Mouse (Mus musculus): ENCODE results near the gene Fchsd2. TPM values are rescaled to one million over a fixed set of nuclear protein-coding genes. Genes with fewer than 3 reads are reported as not detected.

The Fchsd2 gene
- polyA plus RNA-seq, 1 experiment from 2014 or later = 38.6 TPM

DNA sequence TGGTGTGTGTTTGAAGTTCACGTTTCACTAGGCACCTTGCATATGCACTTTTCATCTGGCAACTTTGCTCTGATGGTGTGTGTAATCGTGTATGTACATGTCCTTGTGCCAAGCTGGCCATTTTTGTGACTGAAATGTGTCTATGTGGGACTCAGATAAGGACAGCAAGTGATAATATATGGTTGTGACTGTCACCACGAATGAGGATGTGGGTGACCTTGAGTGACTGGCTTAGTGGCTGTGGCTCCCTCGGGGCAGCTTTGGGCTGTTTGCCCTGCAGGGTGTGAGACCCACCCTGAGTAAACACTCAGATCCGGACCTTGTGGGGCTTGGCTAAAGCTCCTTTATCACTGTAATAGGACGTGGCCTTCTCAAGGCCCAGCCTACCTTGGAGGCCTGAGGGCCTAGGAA is 223.9 kb downstream of the Fchsd2 start:
- ATAC-seq (ENCODE audit: low FRiP score) = no peak
- Histone ChIP-seq H3K4me3 (no peak overlapping the region), H3K9ac (no peak overlapping the region), H3K27ac (no peak overlapping the region), H3K9me3 (no peaks in the 10 kb centered on the region), H3K36me3 (no peaks in the 10 kb centered on the region), H3K27me3 (peaks cover 33% of the 10 kb centered on the region), H3K4me1 (replicated peaks) (peaks cover 11% of the 10 kb centered on the region), H3K4me2 (no peak overlapping the region)
- 74% methylated on average over 6 of the region's 6 CpGs for WGBS

DNA sequence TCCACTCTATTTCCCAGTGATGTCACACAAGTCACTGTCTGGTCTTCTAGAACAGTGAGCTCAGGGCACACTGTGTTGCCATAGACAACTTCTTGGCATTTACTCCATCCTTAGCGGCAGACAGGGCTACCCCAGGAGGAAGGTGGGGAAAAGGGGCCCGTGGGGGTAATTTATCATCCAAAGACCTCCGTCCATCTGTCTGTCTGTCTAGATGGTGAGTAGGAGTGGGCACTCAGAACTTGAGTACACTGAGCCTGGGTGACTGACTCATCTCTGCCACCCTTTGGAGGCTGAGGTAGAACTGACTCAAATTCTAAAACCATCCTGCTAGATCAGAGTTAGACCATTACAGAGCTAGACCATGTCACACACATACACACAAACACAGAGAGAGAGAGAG is 224.4 kb downstream of the Fchsd2 start, which contains the start of gene Stard10:
Stard10 (plus strand) TSS at position 73 of the 400 bp plus-strand sequence.
- Histone ChIP-seq H3K4me2 (no peak within 1 kb of the TSS), H3K9ac (no peak within 1 kb of the TSS), H3K4me1 (replicated peaks) (peaks cover 16% of the 10 kb centered on the region), H3K36me3 (no peaks in the 10 kb centered on the region), H3K4me3 (no peak within 1 kb of the TSS), H3K27me3 (peaks cover 34% of the 10 kb centered on the region), H3K9me3 (no peaks in the 10 kb centered on the region), H3K27ac (no peak within 1 kb of the TSS)
- ATAC-seq (ENCODE audit: low FRiP score) = no peak
- 78% methylated on average over 3 of the region's 3 CpGs for WGBS

DNA sequence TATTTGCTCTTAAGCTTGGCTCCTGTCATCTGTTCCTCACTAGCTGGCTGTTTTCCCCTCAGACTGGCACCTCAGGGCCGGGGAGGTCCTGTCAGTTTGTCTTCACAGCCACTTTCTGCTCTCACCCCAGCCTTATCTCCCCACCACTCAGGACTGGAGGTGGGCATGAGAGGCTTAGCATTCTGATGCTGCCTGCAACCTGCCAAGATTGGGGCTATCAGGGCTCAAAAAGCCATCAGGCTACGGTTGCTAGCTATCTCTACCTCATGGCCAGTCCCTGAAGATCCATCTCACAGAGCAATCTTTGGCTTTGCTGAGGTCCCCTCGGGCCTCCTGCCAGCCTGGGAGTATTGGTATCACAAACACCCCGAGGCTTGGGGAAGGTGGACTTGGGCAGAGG is 226.2 kb downstream of the Fchsd2 start:
- ATAC-seq (ENCODE audit: low FRiP score) = no peak
- H3K9ac ChIP-seq = no peak overlapping the region
- WGBS = 72% methylated on average over 4 of the region's 4 CpGs

DNA sequence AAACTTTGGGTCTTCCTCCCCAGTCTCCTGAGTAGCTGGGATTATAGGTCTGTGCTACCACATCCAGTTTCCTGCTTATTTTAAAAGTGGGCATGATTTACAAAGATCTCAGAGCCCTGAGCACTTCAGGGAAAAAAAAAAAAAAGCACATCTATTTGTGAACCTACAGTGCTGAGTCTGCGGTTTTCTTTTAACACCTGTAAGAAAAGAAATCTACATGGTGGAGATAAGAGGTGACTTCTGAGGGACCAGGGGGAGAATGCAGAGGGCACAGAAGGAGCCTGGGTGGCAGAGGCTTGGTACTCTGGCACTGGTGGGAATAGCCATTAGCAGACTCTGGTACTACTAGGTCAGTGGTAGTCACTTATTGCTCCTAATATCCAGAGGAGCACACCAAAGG is 227.1 kb downstream of the Fchsd2 start:
- Histone ChIP-seq H3K36me3 (no peaks in the 10 kb centered on the region), H3K27ac (no peak overlapping the region), H3K4me2 (no peak overlapping the region), H3K27me3 (peaks cover 45% of the 10 kb centered on the region), H3K4me1 (replicated peaks) (peaks cover 26% of the 10 kb centered on the region), H3K9me3 (no peaks in the 10 kb centered on the region), H3K9ac (no peak overlapping the region), H3K4me3 (no peak overlapping the region)
- ATAC-seq (ENCODE audit: low FRiP score) = no peak
- 89% methylated on average over 1 of the region's 1 CpGs for WGBS

More for the DNA sequence above, 226.2 kb downstream of the Fchsd2 start:
- peaks cover 26% of the 10 kb centered on the region for H3K4me1 ChIP-seq (replicated peaks)
- no peak overlapping the region for H3K4me3 ChIP-seq
- H3K9me3 ChIP-seq = no peaks in the 10 kb centered on the region
- no peak overlapping the region for H3K4me2 ChIP-seq
- no peak overlapping the region for H3K27ac ChIP-seq
- no peaks in the 10 kb centered on the region for H3K36me3 ChIP-seq
- peaks cover 45% of the 10 kb centered on the region for H3K27me3 ChIP-seq

DNA sequence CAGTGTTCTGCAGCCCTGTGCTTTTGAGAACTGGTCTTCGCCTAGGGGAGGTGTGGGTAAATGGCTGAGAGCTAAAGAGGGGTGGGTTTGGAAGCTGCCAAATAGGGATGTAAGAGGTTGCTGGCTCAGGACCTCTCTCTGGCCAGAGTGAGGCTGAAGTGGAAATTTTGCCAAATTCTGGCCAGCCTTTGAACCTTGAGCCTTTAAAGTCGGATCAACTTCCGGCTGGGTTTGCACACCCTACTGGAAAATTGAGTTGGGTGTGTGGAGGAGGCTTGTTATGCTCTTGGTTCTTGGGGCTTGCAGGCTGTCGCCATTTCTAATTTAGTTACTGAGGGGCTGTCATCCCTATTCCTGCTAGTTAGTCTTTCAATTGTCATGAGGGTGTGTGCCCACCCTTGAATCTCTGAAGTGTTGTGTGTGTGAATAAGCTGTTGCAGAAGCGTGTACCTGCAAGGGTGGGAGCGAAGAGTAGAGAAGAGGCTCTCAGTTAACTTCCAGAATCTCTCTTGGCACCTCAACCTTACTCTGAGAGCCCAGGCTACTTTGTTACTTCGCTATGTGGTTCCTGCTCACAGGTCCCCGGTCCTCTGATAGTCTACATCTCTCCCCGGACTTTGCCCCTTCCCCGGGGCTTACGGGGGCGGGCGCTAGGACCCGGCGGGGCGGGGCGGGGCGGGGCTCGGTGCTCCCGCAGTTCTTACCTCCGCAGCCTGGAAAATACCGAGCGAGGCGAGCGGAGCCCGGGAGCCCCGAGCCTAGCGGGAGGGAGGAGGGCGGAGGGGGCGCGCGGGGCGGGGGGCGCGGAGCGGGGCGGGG is 227.9 kb downstream of the Fchsd2 start:
- no peaks in the 10 kb centered on the region for H3K9me3 ChIP-seq
- H3K9ac ChIP-seq = peak overlapping the region; percentile 84
- no peak overlapping the region for H3K27ac ChIP-seq
- peak; percentile 78 for ATAC-seq (ENCODE audit: low FRiP score)
- H3K4me1 ChIP-seq (replicated peaks) = peaks cover 26% of the 10 kb centered on the region
- H3K36me3 ChIP-seq = no peaks in the 10 kb centered on the region
- peak overlapping the region; percentile 98 for H3K4me2 ChIP-seq
- WGBS = 9% methylated on average over 21 of the region's 37 CpGs
- H3K4me3 ChIP-seq = peak overlapping the region; percentile 71
- peaks cover 45% of the 10 kb centered on the region for H3K27me3 ChIP-seq

DNA sequence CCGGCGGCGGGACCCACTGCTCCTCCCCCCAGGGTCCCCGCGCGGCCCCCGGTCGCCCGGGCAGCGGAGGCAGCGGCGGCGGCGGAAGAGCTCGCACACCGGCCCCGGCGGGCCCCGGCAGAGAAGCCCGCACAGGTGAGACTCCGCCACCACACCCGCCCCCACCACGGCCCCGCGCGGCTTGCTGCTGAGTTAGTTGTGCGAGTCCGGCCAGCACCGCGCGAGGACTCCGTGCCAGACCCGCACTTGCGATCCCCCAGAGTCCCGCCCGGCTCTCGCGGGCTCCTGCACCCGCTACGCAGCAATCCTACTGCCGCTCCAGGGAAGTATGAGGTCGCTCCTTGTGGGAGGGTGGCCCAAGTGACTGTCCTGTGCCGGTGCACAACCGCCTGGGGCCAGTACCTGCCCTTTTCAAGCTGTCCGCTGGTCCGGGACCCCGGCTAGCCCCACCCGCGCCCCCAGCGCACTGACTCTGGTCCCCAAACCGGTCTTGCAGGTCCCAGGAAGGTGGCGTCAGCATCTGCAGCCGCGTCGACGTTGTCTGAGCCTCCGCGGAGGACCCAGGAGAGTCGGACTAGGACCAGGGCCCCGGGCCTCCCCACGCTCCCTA is 228.7 kb downstream of the Fchsd2 start:
- peaks cover 26% of the 10 kb centered on the region for H3K4me1 ChIP-seq (replicated peaks)
- ATAC-seq (ENCODE audit: low FRiP score) = peak; percentile 61
- H3K36me3 ChIP-seq = no peaks in the 10 kb centered on the region
- no peaks in the 10 kb centered on the region for H3K9me3 ChIP-seq
- no peak overlapping the region for H3K27ac ChIP-seq
- H3K4me2 ChIP-seq = peak overlapping the region; percentile 98
- H3K9ac ChIP-seq = peak overlapping the region; percentile 84
- H3K4me3 ChIP-seq = peak overlapping the region; percentile 71
- H3K27me3 ChIP-seq = peaks cover 45% of the 10 kb centered on the region
- WGBS = under 1% methylated on average over 39 of the region's 61 CpGs

DNA sequence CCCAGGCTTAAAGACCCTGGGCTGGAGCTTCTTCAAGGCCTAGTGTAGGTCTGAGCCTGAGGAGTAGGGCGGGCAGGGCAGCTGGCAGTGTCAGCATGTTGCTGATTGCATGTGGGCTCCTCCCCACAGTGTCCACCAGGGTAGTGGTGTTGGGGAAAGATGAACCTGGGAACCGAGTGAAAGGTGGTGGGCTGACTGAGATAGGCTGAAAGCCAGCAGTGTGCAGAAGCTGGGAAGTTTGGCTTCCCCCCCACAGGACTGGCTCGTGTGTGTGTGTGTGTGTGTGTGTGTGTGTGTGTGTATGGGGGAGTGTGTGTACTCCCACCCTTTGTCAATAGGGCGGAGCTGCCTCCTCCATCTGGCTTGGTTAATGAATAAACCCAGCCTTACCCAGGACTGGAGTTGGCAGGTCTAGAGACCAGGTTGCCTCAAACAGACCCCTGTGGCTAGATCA is 230.5 kb downstream of the Fchsd2 start:
- no peak for ATAC-seq (ENCODE audit: low FRiP score)

DNA sequence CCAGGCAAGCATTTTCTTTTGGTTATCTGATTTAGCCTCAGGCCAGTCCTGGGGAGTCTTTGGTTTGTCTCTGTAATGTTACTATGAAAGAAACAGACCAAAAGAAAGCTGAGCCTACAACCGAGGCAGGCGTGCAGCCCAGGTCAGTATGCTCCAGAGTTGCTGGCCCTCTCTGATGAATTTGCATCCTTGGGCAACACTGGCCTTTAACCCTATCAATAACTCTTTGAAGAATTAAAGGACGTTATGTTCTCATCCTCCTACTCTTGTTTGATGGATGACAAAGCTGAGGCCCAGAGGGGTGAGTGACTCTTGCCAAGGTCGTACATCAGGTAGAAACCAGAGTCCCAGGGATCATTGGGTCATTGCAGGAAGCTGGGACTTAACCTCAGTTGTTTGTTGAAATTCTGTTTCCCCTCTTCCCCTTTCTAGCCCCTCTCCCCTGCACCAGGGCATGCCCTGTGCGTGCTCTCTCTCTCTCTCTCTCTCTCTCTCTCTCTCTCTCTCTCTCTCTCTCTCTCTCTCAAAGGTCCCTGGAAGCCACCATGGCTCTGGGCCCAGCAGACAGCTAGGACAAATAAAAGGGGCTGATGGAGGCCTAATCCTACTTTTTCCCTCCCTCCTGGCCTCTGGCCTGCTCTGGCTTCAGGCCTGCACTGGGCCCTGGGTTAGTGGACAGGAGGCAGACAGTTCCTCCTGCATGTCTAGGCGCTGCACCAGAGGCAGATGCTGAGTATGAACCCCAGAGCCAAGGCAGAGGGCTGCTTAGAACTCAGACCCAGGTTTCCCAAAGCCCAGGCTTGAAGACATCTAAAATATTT is 231.7 kb downstream of the Fchsd2 start:
- ATAC-seq (ENCODE audit: low FRiP score) = no peak

More for the DNA sequence above, 230.5 kb downstream of the Fchsd2 start:
- H3K4me1 ChIP-seq (replicated peaks) = peaks cover 26% of the 10 kb centered on the region
- H3K27ac ChIP-seq = no peak overlapping the region
- 0 out of 2 replicates have a peak overlapping the region, but pooled peaks have one; percentile 25 for H3K9ac ChIP-seq
- WGBS = 63% methylated on average over 4 of the region's 4 CpGs
- H3K36me3 ChIP-seq = no peaks in the 10 kb centered on the region
- H3K4me2 ChIP-seq = no peak overlapping the region
- H3K9me3 ChIP-seq = no peaks in the 10 kb centered on the region
- no peak overlapping the region for H3K4me3 ChIP-seq
- H3K27me3 ChIP-seq = peaks cover 41% of the 10 kb centered on the region

DNA sequence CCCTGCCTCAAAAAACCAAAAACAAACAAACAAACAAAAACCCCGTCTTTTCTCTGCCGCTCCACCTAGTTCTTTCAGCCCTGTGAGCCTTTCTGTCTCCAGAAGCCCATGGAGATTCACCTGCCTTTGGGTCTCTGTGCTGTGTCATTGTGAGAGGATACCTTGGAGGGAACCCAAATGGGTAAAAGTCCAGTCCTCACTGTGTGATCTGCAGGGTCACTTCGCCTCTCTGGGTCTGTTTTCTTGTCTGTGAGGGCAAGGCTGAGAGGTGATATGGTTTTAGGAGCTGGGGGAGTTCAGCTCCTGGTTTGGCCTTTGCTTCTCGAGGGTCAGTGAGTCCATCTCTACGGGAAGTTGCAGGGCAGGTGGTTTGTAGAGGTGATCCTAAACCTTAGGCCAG is 233.3 kb downstream of the Fchsd2 start:
- no peaks in the 10 kb centered on the region for H3K36me3 ChIP-seq
- peaks cover 19% of the 10 kb centered on the region for H3K27me3 ChIP-seq
- 80% methylated on average over 5 of the region's 5 CpGs for WGBS
- no peak overlapping the region for H3K4me3 ChIP-seq
- no peak for ATAC-seq (ENCODE audit: low FRiP score)
- peaks cover 38% of the 10 kb centered on the region for H3K4me1 ChIP-seq (replicated peaks)
- no peak overlapping the region for H3K9ac ChIP-seq
- H3K4me2 ChIP-seq = no peak overlapping the region
- no peaks in the 10 kb centered on the region for H3K9me3 ChIP-seq
- no peak overlapping the region for H3K27ac ChIP-seq

More for the DNA sequence above, 231.7 kb downstream of the Fchsd2 start:
- Histone ChIP-seq H3K4me2 (no peak overlapping the region), H3K27me3 (peaks cover 31% of the 10 kb centered on the region), H3K9me3 (no peaks in the 10 kb centered on the region), H3K27ac (no peak overlapping the region), H3K4me3 (no peak overlapping the region), H3K36me3 (no peaks in the 10 kb centered on the region), H3K9ac (no peak overlapping the region), H3K4me1 (replicated peaks) (peaks cover 36% of the 10 kb centered on the region)
- WGBS = 75% methylated on average over 5 of the region's 6 CpGs

DNA sequence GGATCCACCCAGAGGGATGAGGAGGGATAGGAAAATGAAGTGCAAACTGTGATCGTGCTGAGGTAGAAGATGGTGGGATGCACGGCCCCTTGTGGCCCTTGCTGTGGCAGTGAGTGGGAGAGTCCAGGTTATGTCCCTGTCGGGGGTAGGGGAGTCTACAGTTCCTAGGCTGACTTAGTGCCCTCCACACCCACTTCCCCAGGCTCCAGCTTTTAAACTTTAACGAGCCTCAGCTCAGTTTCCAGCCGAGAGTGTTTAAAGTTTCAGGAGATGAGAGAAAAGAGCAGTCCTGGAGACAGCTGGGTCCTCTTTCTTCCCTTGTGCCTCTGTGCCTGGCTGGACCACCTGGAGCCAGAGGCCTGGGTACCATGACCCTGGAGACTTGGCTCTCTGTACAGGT is 234.6 kb downstream of the Fchsd2 start:
- Histone ChIP-seq H3K4me2 (no peak overlapping the region), H3K36me3 (no peaks in the 10 kb centered on the region), H3K27ac (no peak overlapping the region), H3K4me3 (no peak overlapping the region), H3K4me1 (replicated peaks) (peaks cover 29% of the 10 kb centered on the region), H3K27me3 (peaks cover 9% of the 10 kb centered on the region), H3K9ac (no peak overlapping the region), H3K9me3 (no peaks in the 10 kb centered on the region)
- 66% methylated on average over 5 of the region's 5 CpGs for WGBS
- ATAC-seq (ENCODE audit: low FRiP score) = no peak

DNA sequence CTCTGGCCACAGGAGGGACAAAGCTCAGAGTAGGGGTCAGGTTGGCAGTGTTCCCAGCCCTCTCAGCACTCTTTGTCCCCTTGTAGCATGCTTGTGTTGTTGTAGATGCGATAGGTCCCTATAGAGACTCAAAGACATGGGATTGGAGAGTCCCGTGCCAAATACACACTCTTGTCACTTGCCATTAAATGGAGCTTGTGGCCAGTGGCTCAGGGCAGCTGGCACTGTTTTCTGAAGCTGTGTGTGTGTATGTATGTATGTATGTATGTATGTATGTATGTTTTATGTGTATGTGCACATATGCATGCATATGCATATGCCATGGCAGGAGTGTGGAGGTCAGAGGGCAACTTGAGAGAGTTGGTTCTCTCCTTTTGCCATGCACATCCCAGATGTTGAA is 235.1 kb downstream of the Fchsd2 start:
- Histone ChIP-seq H3K36me3 (no peaks in the 10 kb centered on the region), H3K4me1 (replicated peaks) (peaks cover 26% of the 10 kb centered on the region), H3K9me3 (no peaks in the 10 kb centered on the region), H3K4me2 (no peak overlapping the region), H3K27me3 (0 out of 2 replicates have a peak, but pooled peaks cover 4% of the 10 kb centered on the region), H3K4me3 (no peak overlapping the region), H3K27ac (no peak overlapping the region), H3K9ac (no peak overlapping the region)
- no peak for ATAC-seq (ENCODE audit: low FRiP score)
- 90% methylated on average over 2 of the region's 2 CpGs for WGBS

DNA sequence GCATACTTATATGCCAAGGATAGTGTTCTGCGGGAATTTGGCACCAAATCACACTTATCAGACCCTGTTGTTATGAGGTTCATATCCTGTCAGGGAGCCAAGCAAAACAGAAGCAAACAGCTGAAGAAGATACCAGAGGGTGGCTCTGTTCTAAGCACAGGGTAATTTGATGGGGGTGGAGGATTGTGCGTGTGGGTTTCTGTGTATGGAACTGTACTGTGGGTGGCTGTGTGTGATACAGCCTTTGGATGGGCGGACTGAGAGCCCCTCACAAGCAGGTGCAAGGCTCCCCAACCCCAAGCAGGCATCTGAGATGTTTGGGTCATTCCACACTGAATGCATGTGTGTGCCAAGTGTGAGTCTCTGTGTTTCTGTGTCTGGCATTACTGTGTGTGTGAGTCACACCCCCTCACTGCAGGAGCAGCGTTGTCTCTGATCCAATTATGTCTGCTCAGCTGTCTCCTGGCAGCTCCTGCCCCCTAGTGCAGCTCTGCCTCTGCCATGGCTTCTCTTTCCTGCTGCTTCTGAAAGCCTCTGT is 236.0 kb downstream of the Fchsd2 start:
- H3K9ac ChIP-seq = peak overlapping the region; percentile 43
- peak; percentile 46; the same call in 1 of the 2 replicates for ATAC-seq (ENCODE audit: low FRiP score)

More for the DNA sequence above, 236.0 kb downstream of the Fchsd2 start:
- no peak overlapping the region for H3K4me2 ChIP-seq
- no peaks in the 10 kb centered on the region for H3K27me3 ChIP-seq
- no peaks in the 10 kb centered on the region for H3K9me3 ChIP-seq
- H3K27ac ChIP-seq = peak overlapping the region; percentile 76
- WGBS = 64% methylated on average over 4 of the region's 4 CpGs
- H3K4me3 ChIP-seq = no peak overlapping the region
- no peaks in the 10 kb centered on the region for H3K36me3 ChIP-seq
- H3K4me1 ChIP-seq (replicated peaks) = peaks cover 23% of the 10 kb centered on the region

All from hindbrain, embryonic 13.5 days (tissue).